Mouse (Mus musculus): ENCODE data around the gene Rhd.
"Not testable (repeated sequence)": the region's sequence is repeated elsewhere in the genome, so short reads cannot be mapped to it uniquely, and the experiment has no call there.

Gene Rhd

GRCm38 (mm10) chr4:134863937-134864729 lies at the start of gene Rhd:
Gene Rhd, plus strand, starts transcription at chr4:134864536.
- no peak for DNase-seq

- DNase-seq: no peak
Measured at GRCm38 (mm10) chr4:134817706-134818105, 46.6 kb upstream of the Rhd start.

GRCm38 (mm10) chr4:134821061-134821460 lies 43.3 kb upstream of the Rhd start:
- no peak for DNase-seq

- DNase-seq: no peak
Measured at GRCm38 (mm10) chr4:134823560-134823959, 40.8 kb upstream of the Rhd start.

GRCm38 (mm10) chr4:134825864-134826263 lies 38.5 kb upstream of the Rhd start:
- DNase-seq: not testable (repeated sequence)

GRCm38 (mm10) chr4:134826348-134826747 lies 38.0 kb upstream of the Rhd start:
- DNase-seq: no peak

- no peak for DNase-seq
Measured at GRCm38 (mm10) chr4:134827806-134828205, 36.5 kb upstream of the Rhd start.

- no peak for DNase-seq
Measured at GRCm38 (mm10) chr4:134831934-134832333, 32.4 kb upstream of the Rhd start.

- DNase-seq: no peak
Measured at GRCm38 (mm10) chr4:134835486-134835885, 28.9 kb upstream of the Rhd start.

- DNase-seq: no peak
Measured at GRCm38 (mm10) chr4:134838221-134838620, 26.1 kb upstream of the Rhd start.

GRCm38 (mm10) chr4:134838706-134839105 lies 25.6 kb upstream of the Rhd start:
- not testable (repeated sequence) for DNase-seq

- no peak for DNase-seq
Measured at GRCm38 (mm10) chr4:134840231-134840630, 24.1 kb upstream of the Rhd start.

GRCm38 (mm10) chr4:134843566-134843965 lies 20.8 kb upstream of the Rhd start:
- DNase-seq: peak; percentile 22 to 35

- no peak for DNase-seq
Measured at GRCm38 (mm10) chr4:134847587-134847986, 16.7 kb upstream of the Rhd start.

- no peak for DNase-seq
Measured at GRCm38 (mm10) chr4:134850551-134850950, 13.8 kb upstream of the Rhd start.

GRCm38 (mm10) chr4:134851236-134851635 lies 13.1 kb upstream of the Rhd start:
- no peak for DNase-seq

GRCm38 (mm10) chr4:134851876-134852275 lies 12.5 kb upstream of the Rhd start:
- DNase-seq: peak; percentile 19 to 36

- peak; percentile 65 to 72 for DNase-seq
Measured at GRCm38 (mm10) chr4:134852438-134853255, 11.7 kb upstream of the Rhd start.

GRCm38 (mm10) chr4:134853259-134853636 lies 11.1 kb upstream of the Rhd start, which contains the start of gene Maco1:
Gene Maco1, minus strand, starts transcription at chr4:134853345.
- DNase-seq: peak; percentile 100

GRCm38 (mm10) chr4:134853637-134854485 lies 10.5 kb upstream of the Rhd start:
- peak; percentile 98 to 99 for DNase-seq

- no peak for DNase-seq
Measured at GRCm38 (mm10) chr4:134855371-134855770, 9.0 kb upstream of the Rhd start.

GRCm38 (mm10) chr4:134856056-134856455 lies 8.3 kb upstream of the Rhd start:
- no peak for DNase-seq

- DNase-seq: no peak
Measured at GRCm38 (mm10) chr4:134856501-134856900, 7.8 kb upstream of the Rhd start.

Measured in cerebellum, postnatal 10 days (tissue).